Comparison of ENCODE assay signal across 10 mouse cellular contexts in genomic region chr15:78542098-78542766, GRCm38 (mm10). TPM values are rescaled to one million over a fixed set of nuclear protein-coding genes. Genes with fewer than 3 reads are reported as not detected.
A peak's percentile ranks its signal among the peaks of the same experiment; 100 is the strongest.
DNase-seq lines count a peak whose midpoint lies in the region; ATAC-seq and TF ChIP-seq lines count a peak whose summit lies in the region.
"Had no signal": no experiment of that assay in that cellular context is flagged by ENCODE, and none has a peak within 500 bp of the region (broad histone marks: within the 10 kb centered on the region; RNA-seq: fewer than 3 reads in every experiment).

No protein-coding gene starts in this region.

- peak overlapping the region; percentile 42; the same call in 1 of the 2 replicates for H3K27ac ChIP-seq in hindbrain, embryonic 15.5 days (replicated peaks)
- no peak overlapping the region for H3K27ac ChIP-seq in hindbrain, embryonic 14.5 days
- H3K27ac ChIP-seq: heart, adult 2 months; liver, embryonic 12.5 days had no signal

- WGBS in hindbrain, embryonic 15.5 days, result 83% methylated on average over 3 of the region's 3 CpGs
- 92% methylated on average over 3 of the region's 3 CpGs for WGBS in hindbrain, embryonic 14.5 days
- WGBS in lung, adult 2 months, result 63% methylated on average over 3 of the region's 3 CpGs

- no peaks in the 10 kb centered on the region for H3K9me3 ChIP-seq in hindbrain, embryonic 15.5 days
- H3K9me3 ChIP-seq in hindbrain, embryonic 14.5 days (ENCODE audit: control insufficient read depth, low read length), result no peaks in the 10 kb centered on the region
- H3K9me3 ChIP-seq: liver, embryonic 12.5 days; megakaryocyte, embryonic 14.5 days had no signal

- no peaks in the 10 kb centered on the region for H3K36me3 ChIP-seq in hindbrain, embryonic 15.5 days
- H3K36me3 ChIP-seq in hindbrain, embryonic 14.5 days (replicated peaks; ENCODE audit: control insufficient read depth, insufficient read depth), result no peaks in the 10 kb centered on the region
- H3K36me3 ChIP-seq: liver, embryonic 12.5 days had no signal

- ATAC-seq in hindbrain, embryonic 15.5 days (ENCODE audit: low FRiP score, low read depth), result no peak
- no peak for ATAC-seq in hindbrain, embryonic 14.5 days (ENCODE audit: low FRiP score)
- ATAC-seq: liver, embryonic 12.5 days had no signal

- no peaks in the 10 kb centered on the region for H3K27me3 ChIP-seq in hindbrain, embryonic 15.5 days
- H3K27me3 ChIP-seq in hindbrain, embryonic 14.5 days (ENCODE audit: control insufficient read depth, insufficient read depth, low read length), result no peaks in the 10 kb centered on the region

- TF ChIP-seq CTCF in lung, adult 2 months (IDR thresholded peaks at IDR 0.05; ENCODE audit: insufficient read depth, low read length), result no peak

- H3K4me3 ChIP-seq in hindbrain, embryonic 15.5 days, result no peak overlapping the region
- no peak overlapping the region for H3K4me3 ChIP-seq in hindbrain, embryonic 14.5 days (replicated peaks; ENCODE audit: low read length)
- H3K4me3 ChIP-seq in lung, adult 2 months (replicated peaks; ENCODE audit: extremely low read depth, low read depth, low read length), result no peak overlapping the region
- H3K4me3 ChIP-seq: heart, adult 2 months; liver, embryonic 12.5 days; megakaryocyte, embryonic 14.5 days had no signal

- no peak overlapping the region for H3K4me2 ChIP-seq in hindbrain, embryonic 15.5 days
- no peak overlapping the region for H3K4me2 ChIP-seq in hindbrain, embryonic 14.5 days (replicated peaks)
- H3K4me2 ChIP-seq: liver, embryonic 12.5 days had no signal

- TF ChIP-seq POLR2A in lung, adult 2 months (IDR thresholded peaks at IDR 0.05; ENCODE audit: borderline replicate concordance, extremely low read depth, low read depth, low read length), result no peak

- H3K4me1 ChIP-seq in hindbrain, embryonic 15.5 days (replicated peaks), result peaks cover 29% of the 10 kb centered on the region
- peaks cover 22% of the 10 kb centered on the region for H3K4me1 ChIP-seq in hindbrain, embryonic 14.5 days (replicated peaks; ENCODE audit: control insufficient read depth, insufficient read depth, low read length)
- H3K4me1 ChIP-seq in lung, adult 2 months (ENCODE audit: control insufficient read depth, insufficient read depth, low read length), result no peaks in the 10 kb centered on the region
- H3K4me1 ChIP-seq: liver, embryonic 12.5 days had no signal

- no peak for DNase-seq in hindbrain, embryonic 14.5 days (ENCODE audit: low spot score)
- DNase-seq in lung, postnatal 36 days, result peak; percentile 6
- no peak for DNase-seq in lung, adult 2 months
- peak; percentile 75 to 76 for DNase-seq in cerebellum, postnatal 25 days
- no peak for DNase-seq in urinary bladder, postnatal 36 days (ENCODE audit: low spot score in 2 of 2)
- DNase-seq in right cerebral cortex, postnatal 36 days (ENCODE audit: low spot score in 2 of 2), result no peak

- no peak overlapping the region for H3K9ac ChIP-seq in hindbrain, embryonic 15.5 days
- H3K9ac ChIP-seq in hindbrain, embryonic 14.5 days, result no peak overlapping the region
- H3K9ac ChIP-seq: liver, embryonic 12.5 days had no signal

RNA-seq across cellular contexts. Expression of gene Sstr3, which starts 2.3 kb away (rescaled TPM):
- polyA plus RNA-seq in hindbrain, embryonic 15.5 days (2015; fragmentation: Nextera tagmentation; extraction: Ambion mirVana), result 0.61 and 0.71 TPM in 2 replicates
- 0.34 and 0.64 TPM in 2 replicates for polyA plus RNA-seq in hindbrain, embryonic 14.5 days (2014; fragmentation: Nextera tagmentation; extraction: Ambion mirVana)
- polyA plus RNA-seq in lung, adult 2 months (2012; rRNA removed), result 0.02 and 0.03 TPM in 2 replicates
- polyA plus RNA-seq: heart, adult 2 months had no signal

RNA-seq across cellular contexts. Expression of gene C1qtnf6, which starts 11.0 kb away (rescaled TPM):
- polyA plus RNA-seq in hindbrain, embryonic 15.5 days (2015; fragmentation: Nextera tagmentation; extraction: Ambion mirVana), result 8.3 and 9.1 TPM in 2 replicates
- polyA plus RNA-seq in hindbrain, embryonic 14.5 days (2014; fragmentation: Nextera tagmentation; extraction: Ambion mirVana), result 9.5 and 11.0 TPM in 2 replicates
- 22.9 and 23.0 TPM in 2 replicates for polyA plus RNA-seq in lung, adult 2 months (2012; rRNA removed)

RNA-seq across cellular contexts. Expression of gene Rac2, which starts 30.4 kb away (rescaled TPM):
- polyA plus RNA-seq in hindbrain, embryonic 15.5 days (2015; fragmentation: Nextera tagmentation; extraction: Ambion mirVana), result 5.4 and 5.6 TPM in 2 replicates
- 6.3 and 8.1 TPM in 2 replicates for polyA plus RNA-seq in hindbrain, embryonic 14.5 days (2014; fragmentation: Nextera tagmentation; extraction: Ambion mirVana)
- polyA plus RNA-seq in lung, adult 2 months (2012; rRNA removed), result 145 and 187 TPM in 2 replicates

RNA-seq across cellular contexts. Expression of gene Il2rb, which starts 47.2 kb away (rescaled TPM):
- 0.22 and 0.26 TPM in 2 replicates for polyA plus RNA-seq in hindbrain, embryonic 15.5 days (2015; fragmentation: Nextera tagmentation; extraction: Ambion mirVana)
- 0.14 and 0.20 TPM in 2 replicates for polyA plus RNA-seq in hindbrain, embryonic 14.5 days (2014; fragmentation: Nextera tagmentation; extraction: Ambion mirVana)
- polyA plus RNA-seq in lung, adult 2 months (2012; rRNA removed), result 11.0 and 12.8 TPM in 2 replicates

RNA-seq across cellular contexts. Expression of gene Cyth4, which starts 54.6 kb away (rescaled TPM):
- 6.7 and 7.0 TPM in 2 replicates for polyA plus RNA-seq in hindbrain, embryonic 15.5 days (2015; fragmentation: Nextera tagmentation; extraction: Ambion mirVana)
- polyA plus RNA-seq in hindbrain, embryonic 14.5 days (2014; fragmentation: Nextera tagmentation; extraction: Ambion mirVana), result 2.5 and 3.8 TPM in 2 replicates
- polyA plus RNA-seq in lung, adult 2 months (2012; rRNA removed), result 42.8 and 45.5 TPM in 2 replicates

Comparison
In these comparisons a context has a peak if more than half of its experiments do, and no peak if none do; other contexts are left out.
1. DNase-seq: peak in lung, postnatal 36 days (single experiment) and cerebellum, postnatal 25 days (2 of 2); none in hindbrain, embryonic 14.5 days (single experiment), lung, adult 2 months (single experiment), urinary bladder, postnatal 36 days (0 of 2) and right cerebral cortex, postnatal 36 days (0 of 2).
2. RNA of gene Rac2, which starts 30.4 kb away (polyA plus RNA-seq): 145 to 187 TPM in lung, adult 2 months; 6.3 to 8.1 TPM in hindbrain, embryonic 14.5 days and 5.4 to 5.6 TPM in hindbrain, embryonic 15.5 days; every median in the first group is over 10 times any median in the second.